Mouse (Mus musculus) right cerebral cortex, postnatal 14 days (tissue): ENCODE results near the gene Cyp2u1.
A peak's percentile ranks its signal among the peaks of the same experiment; 100 is the strongest.

Source experiments
- DNase-seq: peaks from one replicate; pipeline ENCODE4 v3.0.0; 2022

The Cyp2u1 gene

DNA sequence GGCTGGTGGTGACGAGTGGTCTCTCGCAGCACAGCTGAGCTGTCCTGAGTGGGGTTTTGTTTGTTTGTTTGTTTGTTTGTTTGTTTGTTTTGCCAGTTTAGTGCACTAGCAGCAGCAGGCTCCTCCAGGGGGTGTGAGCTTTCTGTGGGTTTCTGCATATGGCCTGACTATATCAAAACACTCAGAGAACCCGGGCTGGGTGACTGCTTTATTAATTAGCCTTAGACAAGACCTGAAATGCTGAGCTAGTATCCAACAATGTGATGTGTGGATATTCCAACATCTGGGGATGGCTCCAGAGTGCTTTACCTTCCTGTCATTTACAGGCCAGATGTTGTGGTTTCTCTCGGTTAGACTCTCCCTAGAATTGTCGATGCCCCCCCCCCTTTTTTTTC, 290 bp upstream of the Cyp2u1 start:
- no peak for DNase-seq

DNA sequence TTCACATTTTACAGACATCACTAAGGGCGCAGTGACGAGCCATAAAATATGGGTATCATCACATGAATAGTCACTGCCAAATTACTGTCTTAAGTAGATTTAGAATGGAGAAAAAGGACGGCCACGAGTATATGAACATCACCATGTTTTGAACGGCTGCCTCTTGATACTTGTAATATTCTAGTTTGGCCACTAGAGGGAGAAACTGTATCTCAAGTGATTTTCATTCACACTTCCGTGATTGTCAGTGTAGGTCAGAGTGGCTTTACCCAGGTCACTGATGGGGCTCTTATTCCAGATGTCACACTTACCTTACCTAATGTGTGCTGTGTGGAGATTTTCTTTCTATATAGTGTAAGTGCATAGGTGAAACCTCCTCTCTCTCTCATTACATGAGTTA, 3.1 kb downstream of the Cyp2u1 start:
- DNase-seq = no peak

DNA sequence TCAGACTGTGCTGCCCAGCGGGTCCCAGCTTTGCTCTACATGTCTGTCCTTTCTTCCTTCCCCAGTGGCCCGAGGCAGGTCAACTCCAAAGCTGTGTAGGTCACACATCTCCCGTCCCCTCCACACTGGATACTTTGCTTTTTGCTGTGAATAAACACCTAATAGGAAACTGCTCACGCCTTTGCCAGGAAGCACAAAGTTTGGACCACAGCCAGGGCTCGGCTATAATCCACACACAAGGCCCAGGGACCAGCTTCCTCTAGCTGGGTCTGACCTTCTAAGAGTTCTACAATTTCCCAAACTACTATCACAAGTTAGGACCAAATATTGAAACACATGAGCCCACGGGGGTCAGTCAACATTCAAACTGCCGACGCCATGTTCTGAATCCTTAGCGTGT, 3.9 kb downstream of the Cyp2u1 start:
- no peak for DNase-seq

DNA sequence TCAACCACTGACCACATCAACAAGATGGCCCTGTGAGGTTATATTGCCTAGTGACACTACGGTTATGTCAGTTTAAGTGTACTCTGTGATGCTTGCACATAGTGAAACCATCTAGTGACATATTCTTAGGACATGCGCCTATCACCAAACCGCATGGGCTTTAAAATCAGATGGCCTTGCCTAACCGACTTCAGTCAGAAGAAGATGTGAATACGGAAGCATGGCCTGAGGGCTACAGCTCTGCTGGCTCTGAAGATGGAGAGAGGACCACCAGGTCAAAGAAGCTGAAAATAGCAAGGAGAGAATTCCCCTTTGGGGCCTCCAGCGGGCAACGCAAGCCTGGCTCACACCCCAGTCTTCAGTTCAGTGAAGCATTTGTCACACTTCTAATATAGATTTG, 6.1 kb downstream of the Cyp2u1 start:
- DNase-seq = no peak

GRCm38 (mm10) chr3:131295513-131296200, 7.4 kb downstream of the Cyp2u1 start:
- no peak for DNase-seq

- DNase-seq = no peak
These were observed 8.5 kb downstream of the Cyp2u1 start for GRCm38 (mm10) chr3:131294503-131294902.

GRCm38 (mm10) chr3:131292959-131293358, 10.1 kb downstream of the Cyp2u1 start:
- DNase-seq = no peak

DNA sequence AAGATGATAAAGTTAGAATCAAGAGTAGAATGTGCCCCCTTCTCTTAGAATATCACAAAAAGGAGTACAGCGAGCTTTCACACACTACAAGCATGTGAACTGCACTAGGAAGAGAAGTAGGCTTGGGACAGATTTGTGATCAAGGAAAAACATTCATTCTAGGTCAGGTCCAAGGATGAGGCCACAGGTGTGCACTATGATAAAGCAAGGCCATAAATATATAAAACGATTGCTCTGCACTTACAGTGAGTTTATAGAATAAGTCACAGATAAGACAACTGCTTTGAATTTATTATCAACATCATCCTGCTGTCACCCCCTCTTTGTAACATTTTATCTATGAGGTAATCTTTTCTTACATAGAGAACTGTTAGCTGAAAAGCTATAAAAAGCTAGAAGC, 10.7 kb downstream of the Cyp2u1 start:
- DNase-seq = no peak

GRCm38 (mm10) chr3:131291890-131292289, 11.1 kb downstream of the Cyp2u1 start:
- no peak for DNase-seq

DNA sequence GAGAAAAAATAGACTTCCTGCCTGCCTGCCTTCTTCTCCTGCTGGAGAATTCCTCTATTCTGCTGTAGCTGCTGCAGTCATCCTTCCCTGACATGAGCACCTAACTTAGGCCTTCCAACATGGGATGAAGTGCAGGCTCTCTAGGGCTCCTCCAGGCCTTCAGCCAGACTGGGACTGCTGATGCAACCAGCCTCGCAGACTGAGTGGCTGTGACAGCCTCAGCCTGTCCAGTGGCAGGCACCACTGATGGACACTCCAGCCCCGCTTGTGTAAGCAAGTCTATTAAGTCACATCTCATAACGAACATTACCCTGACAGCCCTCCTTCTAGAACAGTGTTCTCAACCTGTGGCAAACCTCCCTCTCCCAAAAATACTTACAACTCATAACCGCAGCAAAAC, 28.9 kb downstream of the Cyp2u1 start:
- no peak for DNase-seq

DNA sequence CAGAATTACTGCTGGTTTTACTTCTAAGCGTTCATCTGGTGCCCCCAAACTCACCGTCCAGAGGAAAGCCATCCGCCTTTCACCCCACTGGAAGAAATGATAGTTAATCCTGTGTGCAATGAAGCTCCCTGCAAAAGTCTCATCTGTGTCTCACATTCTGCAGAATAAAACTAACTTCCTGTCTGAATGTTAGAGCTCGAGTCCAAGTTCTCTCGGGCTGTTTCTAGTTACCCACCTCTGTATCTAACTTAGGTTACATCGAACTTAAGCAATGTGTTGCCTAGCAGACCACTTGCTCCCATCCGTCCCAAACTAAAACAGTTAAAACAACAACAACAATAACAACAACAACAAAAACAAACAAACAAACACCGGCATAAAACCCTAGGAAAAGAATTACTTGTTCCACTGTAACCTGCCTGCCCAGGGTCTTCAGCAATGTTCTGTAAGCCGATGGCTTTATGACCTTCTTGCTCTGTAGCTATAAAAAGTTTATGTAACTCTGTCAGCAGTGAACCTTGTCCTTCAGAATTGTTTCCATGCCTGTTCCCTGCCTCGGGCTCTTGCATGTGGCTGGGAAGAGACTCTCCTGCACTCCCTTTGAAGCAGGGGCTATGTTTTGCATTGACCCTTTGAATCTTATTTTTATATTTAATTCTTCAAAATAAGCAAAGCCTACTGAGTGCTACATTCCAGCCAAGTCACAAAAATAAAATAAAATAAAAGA, 30.5 kb downstream of the Cyp2u1 start:
- no peak for DNase-seq

DNA sequence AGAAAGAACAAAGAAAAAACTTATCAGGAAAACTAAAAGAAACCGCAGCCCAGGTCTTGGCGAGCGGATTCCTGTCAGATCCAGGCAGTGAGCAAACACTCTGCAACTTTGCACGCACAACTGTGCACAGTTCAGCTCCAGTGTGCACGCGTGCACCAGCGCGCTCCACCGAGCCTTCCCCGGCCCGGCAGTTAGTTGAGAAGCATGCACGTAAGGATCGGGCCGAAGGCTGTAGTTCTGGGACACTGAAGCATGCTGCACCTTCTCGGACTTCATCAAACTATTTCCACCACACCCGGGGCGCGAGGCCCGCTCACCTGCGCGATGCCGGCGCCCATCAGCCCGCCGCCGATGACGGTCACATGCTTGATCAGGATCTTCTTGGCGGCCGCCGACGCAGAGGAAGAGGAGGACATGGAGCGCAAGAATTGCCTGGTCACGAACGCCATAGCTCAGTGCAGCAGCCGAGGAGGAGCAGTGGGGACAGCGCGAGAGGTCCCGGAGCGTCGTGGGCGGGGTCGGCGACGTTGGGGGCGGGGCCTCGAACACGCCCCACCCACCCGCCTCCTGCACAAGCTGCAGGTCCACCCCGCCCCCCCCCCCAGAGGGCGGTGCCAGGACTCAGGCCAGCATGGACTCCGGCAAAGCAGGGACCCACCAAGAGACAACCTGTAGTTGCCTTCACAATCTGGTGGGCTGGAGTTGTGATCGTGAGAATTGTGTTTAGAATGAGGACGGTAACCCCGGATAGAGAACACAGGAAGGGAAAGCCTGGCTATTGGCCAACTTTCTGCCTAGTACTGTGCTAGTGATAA, 31.3 kb downstream of the Cyp2u1 start, which contains the start of gene Hadh:
Gene Hadh, minus strand, starts transcription at position 543 of the 815 bp plus-strand sequence.
- peak; percentile 76 for DNase-seq

DNA sequence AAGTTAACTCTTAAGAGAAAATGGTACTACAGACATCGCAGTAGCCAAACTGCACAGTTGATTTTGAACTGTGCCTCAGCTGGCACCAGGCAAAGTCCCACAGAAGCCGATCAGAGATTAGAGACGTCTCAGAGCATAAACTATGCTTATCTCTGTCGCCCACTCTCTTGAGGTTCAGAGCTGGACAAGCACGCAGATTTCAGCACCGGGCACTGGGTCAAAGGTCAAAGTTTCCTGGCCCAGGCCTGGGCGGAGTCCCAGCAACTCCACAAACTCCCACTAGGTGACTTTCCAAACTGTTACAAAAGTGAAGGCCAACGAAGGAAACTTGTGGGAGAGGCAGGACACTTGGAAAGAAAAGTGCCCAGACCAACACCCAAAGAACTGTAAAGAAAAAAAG, 31.9 kb downstream of the Cyp2u1 start:
- DNase-seq = no peak

DNA sequence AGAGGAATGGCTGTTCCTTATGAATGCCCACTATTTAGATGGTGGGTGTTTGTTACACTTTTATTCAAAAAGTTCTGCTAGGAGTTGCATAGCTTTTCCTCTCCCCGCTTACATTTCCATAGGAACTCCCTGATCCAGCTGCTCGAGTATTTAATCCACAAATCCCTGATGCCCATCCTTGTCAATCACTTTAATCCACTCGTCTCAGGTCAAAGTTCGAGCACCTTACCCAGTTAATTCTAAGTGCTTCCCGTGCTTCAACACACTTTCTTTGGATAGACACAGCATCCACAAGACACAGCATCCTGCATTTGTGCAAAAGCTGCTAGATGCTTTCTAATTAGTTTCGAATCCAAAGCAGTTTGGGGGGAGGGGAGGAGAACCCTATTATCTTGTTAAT, 32.6 kb downstream of the Cyp2u1 start:
- DNase-seq = no peak

GRCm38 (mm10) chr3:131266366-131267050, 36.5 kb downstream of the Cyp2u1 start:
- no peak for DNase-seq

DNA sequence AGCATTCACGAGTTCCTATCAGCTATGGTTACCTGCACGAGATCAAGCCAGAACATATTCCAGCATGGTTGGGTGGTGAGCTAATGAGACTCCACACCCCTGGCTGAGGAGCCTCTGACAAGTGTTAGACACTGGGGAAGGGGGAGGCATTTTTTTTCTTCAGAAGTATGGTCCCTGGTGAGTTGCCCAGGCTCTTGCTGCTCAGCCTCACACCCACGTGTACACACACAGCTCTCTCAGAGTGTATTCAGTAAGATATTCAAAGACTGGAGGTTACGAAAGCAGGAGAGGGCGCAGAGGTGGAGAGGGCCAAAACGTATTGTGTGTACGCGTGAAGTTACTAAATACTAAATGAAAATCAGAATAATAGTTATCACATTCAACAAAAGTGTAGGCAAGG, 37.5 kb downstream of the Cyp2u1 start:
- no peak for DNase-seq

GRCm38 (mm10) chr3:131263766-131264486, 39.1 kb downstream of the Cyp2u1 start:
- no peak for DNase-seq

DNA sequence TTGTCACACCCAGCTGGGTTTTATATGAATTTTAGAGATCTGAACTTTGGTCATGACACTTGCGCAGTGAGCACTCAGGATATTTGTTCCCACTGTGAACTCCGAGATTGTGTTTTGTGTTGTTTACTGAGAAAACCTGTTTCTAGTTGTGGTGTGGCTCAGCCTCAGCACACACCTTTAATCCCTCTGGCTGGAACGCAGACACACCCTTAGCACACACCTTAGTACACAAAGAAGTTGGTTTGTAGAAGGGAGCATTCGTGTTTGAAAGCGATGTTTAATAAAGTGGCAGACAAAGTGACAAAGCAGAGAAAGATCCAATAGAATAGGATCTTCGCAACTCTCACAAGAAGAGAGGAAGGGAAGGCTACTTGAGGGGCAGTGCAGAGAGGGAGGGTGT, 42.6 kb downstream of the Cyp2u1 start:
- no peak for DNase-seq

GRCm38 (mm10) chr3:131259392-131259965, 43.5 kb downstream of the Cyp2u1 start:
- DNase-seq = no peak

DNA sequence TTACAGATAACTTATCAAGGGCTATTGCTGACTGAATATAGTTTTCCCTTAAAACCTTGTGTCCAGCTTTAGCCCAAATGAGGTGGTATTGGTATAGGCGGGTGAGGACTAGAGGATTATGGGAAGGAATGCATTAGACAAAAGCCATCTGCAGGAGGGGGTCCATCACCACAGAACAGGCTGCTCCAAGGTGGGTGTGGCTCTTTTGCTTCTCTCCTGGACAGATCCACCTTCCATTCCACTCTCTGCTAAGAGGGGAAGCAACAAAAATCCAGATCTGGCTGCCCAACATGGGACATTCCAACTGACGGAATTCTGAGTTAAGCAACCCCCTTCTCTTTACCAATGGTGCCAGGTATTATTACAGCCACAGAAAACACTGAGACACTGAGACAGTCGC, 44.1 kb downstream of the Cyp2u1 start:
- DNase-seq = no peak

DNA sequence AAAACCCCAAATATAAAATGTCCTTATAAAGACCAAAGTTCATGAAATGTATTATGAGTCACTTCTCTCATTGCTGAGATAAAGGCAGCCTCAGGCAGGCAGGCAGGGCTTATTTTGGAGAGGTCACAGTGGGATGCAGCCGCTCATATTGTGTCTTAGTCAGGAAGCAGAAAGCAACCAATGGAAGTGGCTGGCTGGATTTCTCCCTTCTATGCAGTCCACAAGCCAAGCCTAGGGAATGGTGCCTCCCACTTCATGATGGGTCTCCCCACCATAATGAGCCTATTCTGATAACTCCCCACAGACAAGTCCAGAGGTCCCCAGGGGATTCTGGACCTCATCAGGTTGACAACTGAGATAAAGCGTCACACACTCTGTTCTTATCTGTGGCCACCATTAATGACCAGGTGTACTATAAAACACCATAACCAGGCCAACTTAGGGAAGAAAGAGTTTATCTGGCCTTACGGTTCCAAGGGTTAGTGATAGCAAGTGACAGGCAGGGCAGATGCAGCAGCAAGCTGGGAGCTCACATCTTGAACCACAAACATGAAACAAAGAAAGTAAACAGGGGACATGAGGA, 47.5 kb downstream of the Cyp2u1 start:
- DNase-seq = no peak

DNA sequence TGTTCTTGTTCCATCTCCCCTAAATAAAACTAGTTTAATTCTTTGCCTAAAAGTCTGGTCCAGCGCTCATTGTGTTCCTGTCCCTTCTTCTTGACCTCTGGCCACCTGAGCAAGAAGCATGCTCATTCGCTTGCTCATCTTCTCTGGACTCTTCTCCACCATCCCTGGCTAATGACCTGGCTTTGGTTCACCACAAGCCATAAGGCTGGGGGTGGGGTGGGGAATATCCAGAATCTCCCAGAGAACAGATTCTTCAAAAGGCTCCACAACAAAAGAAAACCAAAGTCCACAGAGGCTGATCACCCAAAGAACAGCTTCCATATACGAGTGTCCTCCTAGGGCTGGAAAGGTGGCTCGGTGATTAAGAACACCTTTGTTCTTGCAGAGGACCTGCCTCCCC, 48.0 kb downstream of the Cyp2u1 start:
- no peak for DNase-seq
